Mouse (Mus musculus) limb, embryonic 14.5 days (tissue): ENCODE results near the gene Xlr3b. TPM values are rescaled to one million over a fixed set of nuclear protein-coding genes. Genes with fewer than 3 reads are reported as not detected.
"Not testable (repeated sequence)": the region's sequence is repeated elsewhere in the genome, so short reads cannot be mapped to it uniquely, and the experiment has no call there.

Experiments used
- ATAC-seq: fragments of 200-750 bp; cut with Nextera tagmentation; 2 replicates; pipeline ENCODE4 v1.8.0; 2017; ENCODE audit warnings: low read depth, moderate number of reproducible peaks, moderate TSS enrichment; ENCODE audit not compliant: low FRiP score
- DNase-seq: peaks from one replicate; pipeline ENCODE4 v3.0.0-alpha.2; 2015; ENCODE audit warnings: low spot score
- H3K27ac ChIP-seq: fragments of 300-500 bp; sonication (generic); replicated peaks from 2 replicates; pipeline ENCODE4 v1.5.1; 2014; ENCODE audit warnings: low read depth, mild to moderate bottlenecking, low read length, moderate library complexity, mixed read lengths
- H3K27me3 ChIP-seq: fragments of 300-500 bp; sonication (generic); 2 replicates; pipeline ENCODE4 v1.6.1; 2014; ENCODE audit warnings: low read length, mixed read lengths; ENCODE audit not compliant: control insufficient read depth, insufficient read depth
- H3K36me3 ChIP-seq: fragments of 300-500 bp; sonication (generic); 2 replicates; pipeline ENCODE4 v1.6.1; 2014; ENCODE audit warnings: mild to moderate bottlenecking, low read length, moderate library complexity, mixed read lengths; ENCODE audit not compliant: control insufficient read depth, insufficient read depth
- H3K4me1 ChIP-seq: fragments of 300-500 bp; sonication (generic); 2 replicates; pipeline ENCODE4 v1.6.1; 2014; ENCODE audit warnings: antibody characterized with exemption, low read length, mixed read lengths; ENCODE audit not compliant: control insufficient read depth, insufficient read depth
- H3K4me2 ChIP-seq: fragments of 300-500 bp; sonication (generic); replicated peaks from 2 replicates; pipeline ENCODE4 v1.6.1; 2014; ENCODE audit warnings: low read depth, mild to moderate bottlenecking, low read length, moderate library complexity; ENCODE audit not compliant: severe bottlenecking
- H3K4me3 ChIP-seq: fragments of 300-500 bp; sonication (generic); replicated peaks from 2 replicates; pipeline ENCODE4 v1.5.1; 2014; ENCODE audit warnings: low read length
- H3K9ac ChIP-seq: fragments of 300-500 bp; sonication (generic); 2 replicates; pipeline ENCODE4 v1.6.1; 2014; ENCODE audit warnings: mild to moderate bottlenecking, low read depth, low read length, moderate library complexity; ENCODE audit not compliant: severe bottlenecking
- H3K9me3 ChIP-seq: fragments of 300-500 bp; sonication (generic); 2 replicates; pipeline ENCODE4 v1.6.1; 2016; ENCODE audit warnings: low read length; ENCODE audit not compliant: control insufficient read depth
- WGBS: fragments of 180-500 bp; shearing (Covaris S2); extraction: QIAGEN DNeasy Blood & Tissue Kit; methylation state at CpG from one replicate; pipeline ENCODE4 v1.1.7; 2014; 5-methylcytosine and 5-hydroxymethylcytosine counted together
- polyA plus RNA-seq, 2 experiments: library from polyadenylated mRNA; depleted of rRNA in 1 of 2; stranded (reverse) in 1 of 2; unstranded in 1 of 2; fragments of >200 nt; fragmentation: Nextera tagmentation in 1 of 2; extraction: Ambion mirVana in 1 of 2; gene quantifications; 2 replicates each; pipeline versions ENCODE4 v1.2.1 to v1.2.3; 2012 to 2014

Xlr3b gene
- polyA plus RNA-seq (2012; rRNA removed) (5.9 and 17.4 TPM in 2 replicates), polyA plus RNA-seq (2014; fragmentation: Nextera tagmentation; extraction: Ambion mirVana) (4.6 and 10.2 TPM in 2 replicates)

GRCm38 (mm10) chrX:73191934-73192333 is at the start of gene Xlr3b:
Xlr3b (plus strand) TSS chrX:73192207.
- not testable (repeated sequence) for H3K9me3 ChIP-seq, H3K4me2 ChIP-seq, H3K9ac ChIP-seq, DNase-seq, H3K36me3 ChIP-seq, H3K27me3 ChIP-seq, H3K4me1 ChIP-seq, H3K27ac ChIP-seq, H3K4me3 ChIP-seq, ATAC-seq
- WGBS, result 85% methylated on average over 8 of the region's 12 CpGs

DNA sequence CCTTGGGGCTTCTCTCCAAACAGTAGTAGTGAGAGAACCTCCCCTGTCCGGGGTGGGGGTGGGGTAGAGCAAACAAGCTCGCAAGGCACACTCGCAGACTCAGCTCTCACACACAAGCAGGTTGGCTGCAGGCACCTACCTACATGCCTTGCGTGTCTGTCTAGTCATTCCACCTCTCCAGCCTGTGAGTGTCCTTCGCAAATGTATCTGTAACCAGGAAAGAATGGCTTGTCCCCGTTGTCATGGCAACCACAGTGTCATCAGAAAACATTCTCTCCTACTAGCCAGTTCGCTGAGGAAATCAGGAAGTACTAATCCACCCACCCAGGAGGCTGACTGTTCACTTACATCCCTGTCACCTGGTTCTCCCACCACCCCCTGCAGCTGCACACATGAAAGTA is 48.8 kb upstream of the Xlr3b start:
- not testable (repeated sequence) for H3K4me3 ChIP-seq, H3K27me3 ChIP-seq, H3K27ac ChIP-seq, H3K4me1 ChIP-seq, DNase-seq, ATAC-seq, H3K4me2 ChIP-seq, H3K36me3 ChIP-seq, H3K9ac ChIP-seq, H3K9me3 ChIP-seq
- no CpG with 5 or more reads among the region's 7 CpGs for WGBS

GRCm38 (mm10) chrX:73148496-73148895 is 43.5 kb upstream of the Xlr3b start, which contains the start of gene Xlr5b:
Xlr5b (plus strand) TSS chrX:73148796.
- not testable (repeated sequence) for DNase-seq, H3K4me2 ChIP-seq, H3K27me3 ChIP-seq, ATAC-seq, H3K4me1 ChIP-seq, H3K27ac ChIP-seq, H3K9ac ChIP-seq, H3K9me3 ChIP-seq, H3K36me3 ChIP-seq, H3K4me3 ChIP-seq
- no CpG with 5 or more reads among the region's 20 CpGs for WGBS

- H3K4me1 ChIP-seq, ATAC-seq, H3K9ac ChIP-seq, DNase-seq, H3K36me3 ChIP-seq, H3K4me2 ChIP-seq, H3K27me3 ChIP-seq, H3K4me3 ChIP-seq, H3K27ac ChIP-seq, H3K9me3 ChIP-seq: not testable (repeated sequence)
- WGBS, result no CpG with 5 or more reads among the region's 7 CpGs
These were observed 42.7 kb upstream of the Xlr3b start, which contains the start of gene DXBay18 for GRCm38 (mm10) chrX:73149350-73149749. DXBay18 (minus strand) TSS chrX:73149450.

DNA sequence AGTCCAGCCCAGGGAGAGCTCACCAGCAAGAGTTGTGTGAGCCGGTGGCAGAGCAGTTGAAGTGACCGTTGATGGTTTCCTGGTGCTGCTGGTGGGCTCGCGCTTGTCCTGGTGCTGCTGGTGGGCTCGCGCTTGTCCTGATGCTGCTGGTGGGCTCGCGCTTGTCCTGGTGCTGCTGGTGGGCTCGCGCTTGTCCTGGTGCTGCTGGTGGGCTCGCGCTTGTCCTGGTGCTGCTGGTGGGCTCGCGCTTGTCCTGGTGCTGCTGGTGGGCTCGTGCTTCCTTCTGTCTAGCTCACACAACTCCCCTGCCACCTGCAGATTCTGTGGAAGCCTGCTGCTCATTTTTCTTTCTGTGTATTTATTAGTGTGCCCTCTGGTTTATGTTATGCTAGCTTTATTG is 15.1 kb upstream of the Xlr3b start, which contains the start of gene Spin2d:
Gene Spin2d (minus strand): TSS at position 101 of the 400 bp plus-strand sequence.
- not testable (repeated sequence) for H3K9ac ChIP-seq, ATAC-seq, DNase-seq, H3K4me3 ChIP-seq, H3K27me3 ChIP-seq, H3K27ac ChIP-seq, H3K4me2 ChIP-seq, H3K9me3 ChIP-seq, H3K36me3 ChIP-seq, H3K4me1 ChIP-seq
- WGBS, result 80% methylated on average over 2 of the region's 15 CpGs

GRCm38 (mm10) chrX:73213819-73214564 is 22.0 kb downstream of the Xlr3b start, which contains the start of gene Xlr4b:
Xlr4b (plus strand) TSS chrX:73214333.
- not testable (repeated sequence) for ATAC-seq, H3K9me3 ChIP-seq, H3K27ac ChIP-seq

More at GRCm38 (mm10) chrX:73213819-73214564, 22.0 kb downstream of the Xlr3b start, which contains the start of gene Xlr4b:
- H3K4me1 ChIP-seq, H3K27me3 ChIP-seq, DNase-seq, H3K4me3 ChIP-seq, H3K4me2 ChIP-seq, H3K9ac ChIP-seq, H3K36me3 ChIP-seq: not testable (repeated sequence)
- WGBS, result 74% methylated on average over 10 of the region's 19 CpGs
